Mouse (Mus musculus) forebrain, embryonic 14.5 days (tissue): ENCODE data around the gene Cops3. TPM values are rescaled to one million over a fixed set of nuclear protein-coding genes. Genes with fewer than 3 reads are reported as not detected.

Source experiments
- ATAC-seq: fragments of 200-750 bp; cut with Nextera tagmentation; 2 replicates; pipeline ENCODE4 v1.8.0; 2017; ENCODE audit warnings: mild to moderate bottlenecking, moderate library complexity
- DNase-seq: peaks from one replicate; pipeline ENCODE4 v3.0.0-alpha.2; 2015; ENCODE audit warnings: low spot score
- H3K27ac ChIP-seq: fragments of 300-500 bp; sonication (generic); 2 replicates; pipeline ENCODE4 v1.5.1; 2014; ENCODE audit warnings: low read depth, mild to moderate bottlenecking, control low read depth, low read length, moderate library complexity
- H3K27me3 ChIP-seq: fragments of 300-500 bp; sonication (generic); replicated peaks from 2 replicates; pipeline ENCODE4 v1.6.1; 2014; ENCODE audit warnings: low read length, control low read depth, mixed read lengths; ENCODE audit not compliant: control insufficient read depth, insufficient read depth
- H3K36me3 ChIP-seq: fragments of 300-500 bp; sonication (generic); 2 replicates; pipeline ENCODE4 v1.6.1; 2014; ENCODE audit warnings: low read length, control low read depth; ENCODE audit not compliant: control insufficient read depth, insufficient read depth
- H3K4me1 ChIP-seq: fragments of 300-500 bp; sonication (generic); 2 replicates; pipeline ENCODE4 v1.6.1; 2014; ENCODE audit warnings: antibody characterized with exemption, low read length, control low read depth; ENCODE audit not compliant: control insufficient read depth, insufficient read depth
- H3K4me2 ChIP-seq: fragments of 300-500 bp; sonication (generic); 2 replicates; pipeline ENCODE4 v1.6.1; 2014; ENCODE audit warnings: mild to moderate bottlenecking, control low read depth, low read length
- H3K4me3 ChIP-seq: fragments of 300-500 bp; sonication (generic); 2 replicates; pipeline ENCODE4 v1.5.1; 2014; ENCODE audit warnings: low read depth, low read length, control low read depth
- H3K9ac ChIP-seq: fragments of 300-500 bp; sonication (generic); 2 replicates; pipeline ENCODE4 v1.6.1; 2014; ENCODE audit warnings: mild to moderate bottlenecking, low read length, control low read depth, moderate library complexity
- H3K9me3 ChIP-seq: fragments of 300-500 bp; sonication (generic); replicated peaks from 2 replicates; pipeline ENCODE4 v1.6.1; 2016; ENCODE audit warnings: low read length, control low read depth, mixed read lengths; ENCODE audit not compliant: control insufficient read depth
- WGBS: fragments of 180-500 bp; shearing (Covaris S2); extraction: QIAGEN DNeasy Blood & Tissue Kit; methylation state at CpG from one replicate; pipeline ENCODE4 v1.1.7; 2014; 5-methylcytosine and 5-hydroxymethylcytosine counted together
- polyA plus RNA-seq: library from polyadenylated mRNA; unstranded; fragments of >200 nt; fragmentation: Nextera tagmentation; extraction: Ambion mirVana; gene quantifications from 2 replicates; pipeline ENCODE4 v1.2.1, GENCODE M21; 2014

The Cops3 gene
- polyA plus RNA-seq, 1 experiment from 2014 or later = 257 TPM

DNA sequence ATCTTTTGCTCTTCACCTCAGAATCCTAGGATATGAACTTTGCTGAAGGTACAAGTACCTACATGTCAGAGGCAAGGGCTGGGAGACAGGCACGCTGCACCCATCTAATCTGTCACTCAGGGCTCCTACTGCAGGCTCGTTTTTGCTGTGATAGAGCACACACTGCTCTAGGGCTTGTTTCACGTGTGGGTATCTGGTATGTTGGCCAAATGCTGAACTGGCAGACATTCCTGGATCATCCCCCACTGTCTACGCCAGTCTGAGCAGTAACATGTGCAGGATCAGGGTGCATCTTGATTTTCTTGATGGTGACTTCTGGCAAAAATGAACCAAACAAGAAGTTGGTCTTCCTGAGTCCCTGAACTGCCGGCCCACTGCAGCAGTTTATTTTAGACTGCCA, 62.4 kb downstream of the Cops3 start:
- DNase-seq = no peak
- H3K4me3 ChIP-seq = no peak overlapping the region
- no peak overlapping the region for H3K4me2 ChIP-seq
- H3K36me3 ChIP-seq = peaks cover 65% of the 10 kb centered on the region
- H3K9ac ChIP-seq = no peak overlapping the region
- no peaks in the 10 kb centered on the region for H3K4me1 ChIP-seq
- H3K27ac ChIP-seq = no peak overlapping the region
- no peaks in the 10 kb centered on the region for H3K27me3 ChIP-seq
- WGBS = 87% methylated on average over 5 of the region's 5 CpGs
- ATAC-seq = no peak
- H3K9me3 ChIP-seq = no peaks in the 10 kb centered on the region

DNA sequence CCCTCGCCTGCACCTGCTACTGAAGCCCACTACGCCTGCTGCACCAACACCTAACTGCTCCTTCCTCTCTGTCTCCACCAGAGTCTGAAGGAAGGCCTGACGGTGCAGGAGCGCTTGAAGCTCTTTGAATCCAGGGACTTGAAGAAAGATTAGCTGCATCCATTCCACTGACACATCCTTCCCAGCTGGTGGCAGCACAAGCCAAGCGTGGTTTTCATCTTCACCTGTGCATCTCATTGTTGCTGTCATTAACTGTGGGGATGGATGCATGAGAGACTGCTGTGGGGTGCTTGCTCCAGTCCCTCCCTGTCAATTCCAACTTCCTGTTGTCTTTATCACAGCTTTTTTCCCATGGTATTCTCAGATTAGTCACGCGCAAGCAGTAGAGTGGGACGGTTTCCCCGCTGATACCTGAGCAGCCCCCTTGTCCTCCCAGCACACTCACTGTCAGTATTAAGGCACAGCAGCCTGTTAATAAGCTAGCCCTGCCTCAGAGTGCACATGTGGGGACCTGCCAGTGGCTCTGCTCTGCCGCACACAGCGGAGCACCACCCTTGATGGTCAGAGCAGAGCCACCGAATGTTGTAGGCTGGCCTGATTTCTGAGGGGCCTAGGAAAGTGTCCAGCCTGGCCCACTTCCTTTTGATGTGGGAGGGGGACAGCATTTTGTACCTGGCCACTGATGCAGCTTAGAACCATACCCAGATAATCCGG, 64.0 kb downstream of the Cops3 start:
- no peaks in the 10 kb centered on the region for H3K27me3 ChIP-seq
- DNase-seq (no peak), ATAC-seq (no peak)
- H3K4me3 ChIP-seq = no peak overlapping the region
- H3K4me1 ChIP-seq = no peaks in the 10 kb centered on the region
- H3K9ac ChIP-seq = no peak overlapping the region
- H3K36me3 ChIP-seq = peaks cover 82% of the 10 kb centered on the region
- no peak overlapping the region for H3K27ac ChIP-seq
- no peak overlapping the region for H3K4me2 ChIP-seq
- no peaks in the 10 kb centered on the region for H3K9me3 ChIP-seq
- 87% methylated on average over 13 of the region's 13 CpGs for WGBS

GRCm38 (mm10) chr11:59774522-59774921, 65.1 kb downstream of the Cops3 start:
- H3K27me3 ChIP-seq = no peaks in the 10 kb centered on the region
- DNase-seq (no peak), ATAC-seq (no peak)
- no peak overlapping the region for H3K4me3 ChIP-seq
- no peak overlapping the region for H3K27ac ChIP-seq
- WGBS = 93% methylated on average over 4 of the region's 4 CpGs
- H3K4me1 ChIP-seq = no peaks in the 10 kb centered on the region
- H3K4me2 ChIP-seq = no peak overlapping the region
- peaks cover 90% of the 10 kb centered on the region for H3K36me3 ChIP-seq
- no peaks in the 10 kb centered on the region for H3K9me3 ChIP-seq
- no peak overlapping the region for H3K9ac ChIP-seq

- ATAC-seq = no peak
- DNase-seq = no peak
- H3K27me3 ChIP-seq = no peaks in the 10 kb centered on the region
- peaks cover 97% of the 10 kb centered on the region for H3K36me3 ChIP-seq
- H3K4me2 ChIP-seq = no peak overlapping the region
- no peaks in the 10 kb centered on the region for H3K4me1 ChIP-seq
- H3K4me3 ChIP-seq = no peak overlapping the region
- no peaks in the 10 kb centered on the region for H3K9me3 ChIP-seq
- 90% methylated on average over 4 of the region's 4 CpGs for WGBS
- no peak overlapping the region for H3K27ac ChIP-seq
- H3K9ac ChIP-seq = no peak overlapping the region
Measured at GRCm38 (mm10) chr11:59772902-59773301, 66.7 kb downstream of the Cops3 start.

DNA sequence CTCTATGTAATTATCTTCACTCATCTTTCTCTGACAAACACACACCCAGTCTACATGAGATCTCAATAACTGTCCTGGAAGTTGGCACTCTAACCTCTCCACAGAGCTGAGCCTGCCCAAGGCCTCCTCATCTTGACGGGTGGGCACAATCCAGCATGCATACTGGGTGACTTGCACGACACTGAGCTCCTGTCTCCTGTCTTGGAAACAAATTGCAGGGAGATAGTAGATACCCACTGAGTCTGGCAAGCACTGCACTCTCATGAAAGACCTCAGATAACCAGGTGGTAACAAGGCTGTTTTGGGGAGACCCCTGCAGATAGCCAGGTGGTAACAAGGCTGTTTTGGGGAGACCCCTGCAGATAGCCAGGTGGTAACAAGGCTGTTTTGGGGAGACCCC, 67.3 kb downstream of the Cops3 start:
- ATAC-seq (no peak), DNase-seq (no peak)
- Histone ChIP-seq H3K27me3 (no peaks in the 10 kb centered on the region), H3K4me3 (no peak overlapping the region), H3K9ac (no peak overlapping the region), H3K4me2 (no peak overlapping the region), H3K36me3 (peaks cover 98% of the 10 kb centered on the region), H3K4me1 (no peaks in the 10 kb centered on the region), H3K27ac (no peak overlapping the region), H3K9me3 (no peaks in the 10 kb centered on the region)
- WGBS = 95% methylated on average over 2 of the region's 2 CpGs

DNA sequence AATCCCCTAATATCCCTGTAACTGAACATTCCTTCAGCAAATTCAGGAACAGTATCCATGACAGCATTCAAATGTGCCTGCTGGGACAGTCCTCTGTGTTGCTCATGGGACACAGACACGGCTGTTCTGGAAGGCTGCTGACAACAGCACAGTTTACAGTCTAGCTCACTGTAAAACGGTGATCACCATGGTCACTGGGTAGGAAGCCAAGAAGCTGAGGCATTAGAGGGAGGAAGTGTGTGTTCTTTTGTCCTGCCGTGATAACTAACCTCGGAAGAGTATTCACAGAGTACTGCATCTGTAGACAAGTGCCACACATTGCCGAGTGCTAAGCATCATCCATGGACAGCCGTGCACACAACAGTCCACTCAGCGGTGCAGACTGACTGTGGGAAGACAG, 68.9 kb downstream of the Cops3 start:
- peaks cover 96% of the 10 kb centered on the region for H3K36me3 ChIP-seq
- no peak overlapping the region for H3K4me2 ChIP-seq
- DNase-seq = no peak
- H3K9me3 ChIP-seq = no peaks in the 10 kb centered on the region
- no peak overlapping the region for H3K4me3 ChIP-seq
- H3K9ac ChIP-seq = no peak overlapping the region
- 88% methylated on average over 7 of the region's 7 CpGs for WGBS
- ATAC-seq = no peak
- no peaks in the 10 kb centered on the region for H3K4me1 ChIP-seq
- H3K27me3 ChIP-seq = no peaks in the 10 kb centered on the region
- no peak overlapping the region for H3K27ac ChIP-seq

DNA sequence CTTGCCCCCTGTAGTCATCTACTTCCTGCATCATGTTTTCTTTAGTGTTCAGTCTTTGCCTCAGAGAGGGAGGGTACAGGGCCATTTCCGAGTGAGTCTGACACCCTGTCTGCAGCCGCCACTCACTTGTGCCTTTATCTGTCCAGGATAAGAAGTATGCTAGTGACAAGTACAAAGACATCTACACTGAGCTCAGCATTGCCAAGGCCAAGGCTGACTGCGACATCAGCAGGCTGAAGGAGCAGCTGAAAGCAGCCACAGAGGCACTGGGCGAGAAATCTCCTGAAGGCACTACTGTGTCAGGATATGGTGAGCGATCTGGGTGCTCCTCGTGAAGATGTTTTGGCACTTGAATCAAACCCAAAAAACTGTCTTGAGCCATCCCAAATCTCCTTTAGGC, 69.9 kb downstream of the Cops3 start:
- Histone ChIP-seq H3K36me3 (peaks cover 98% of the 10 kb centered on the region), H3K4me3 (no peak overlapping the region), H3K27me3 (no peaks in the 10 kb centered on the region), H3K9me3 (no peaks in the 10 kb centered on the region), H3K4me2 (no peak overlapping the region), H3K27ac (no peak overlapping the region), H3K4me1 (no peaks in the 10 kb centered on the region), H3K9ac (no peak overlapping the region)
- ATAC-seq = no peak
- 89% methylated on average over 6 of the region's 6 CpGs for WGBS
- DNase-seq = no peak

- Histone ChIP-seq H3K4me1 (no peaks in the 10 kb centered on the region), H3K36me3 (peaks cover 98% of the 10 kb centered on the region), H3K9me3 (no peaks in the 10 kb centered on the region), H3K4me2 (no peak overlapping the region), H3K4me3 (no peak overlapping the region), H3K9ac (no peak overlapping the region), H3K27ac (no peak overlapping the region), H3K27me3 (no peaks in the 10 kb centered on the region)
- WGBS = 91% methylated on average over 2 of the region's 2 CpGs
- no peak for ATAC-seq
- DNase-seq = no peak
Measured at GRCm38 (mm10) chr11:59769307-59769706, 70.3 kb downstream of the Cops3 start.
